Mouse (Mus musculus) T-cell, adult 2 months (primary cell): ENCODE results near the gene Nf1.

Source experiments
- DNase-seq: peaks from one replicate; pipeline ENCODE4 v3.0.0; 2022; ENCODE audit warnings: low spot score

The Nf1 gene

DNA sequence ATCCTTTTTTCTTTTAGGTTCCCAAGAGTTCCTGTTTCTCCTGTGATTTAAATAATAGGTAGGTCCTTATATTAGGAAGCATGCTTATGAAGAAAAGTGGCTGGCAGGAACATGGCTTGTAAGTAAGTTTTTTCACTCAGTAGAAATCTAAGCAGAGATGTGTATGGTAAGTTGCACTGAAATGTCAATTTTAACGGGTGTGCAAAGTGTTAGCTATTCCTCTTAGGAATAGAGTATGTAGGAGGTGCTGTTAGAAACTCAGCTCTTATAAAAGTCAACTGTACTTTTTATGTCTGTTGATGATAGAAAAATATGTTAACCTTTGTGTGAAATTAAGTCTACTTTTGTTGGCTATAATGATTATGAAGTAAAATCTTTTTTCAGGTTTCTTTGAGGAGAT lies 128.6 kb downstream of the Nf1 start:
- DNase-seq, result no peak

DNA sequence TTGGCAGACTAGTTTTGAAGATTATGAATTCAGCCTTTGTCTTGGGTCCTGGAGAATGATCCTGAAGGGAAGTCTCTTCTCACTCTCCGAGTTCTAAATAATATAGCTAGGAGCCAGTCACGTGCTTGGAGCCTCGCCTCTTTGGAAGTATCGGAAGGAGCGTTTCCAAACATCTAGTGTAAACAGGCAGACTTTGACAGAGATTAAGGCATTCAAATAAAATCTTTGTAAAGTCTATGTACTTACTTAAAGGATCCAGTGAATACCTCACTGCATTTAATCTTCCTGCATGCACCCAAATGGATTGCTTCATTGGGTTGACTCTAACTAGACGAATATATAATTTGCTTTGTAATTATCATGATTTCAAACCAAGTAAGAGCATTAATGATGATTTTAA lies 143.9 kb downstream of the Nf1 start:
- no peak for DNase-seq

DNA sequence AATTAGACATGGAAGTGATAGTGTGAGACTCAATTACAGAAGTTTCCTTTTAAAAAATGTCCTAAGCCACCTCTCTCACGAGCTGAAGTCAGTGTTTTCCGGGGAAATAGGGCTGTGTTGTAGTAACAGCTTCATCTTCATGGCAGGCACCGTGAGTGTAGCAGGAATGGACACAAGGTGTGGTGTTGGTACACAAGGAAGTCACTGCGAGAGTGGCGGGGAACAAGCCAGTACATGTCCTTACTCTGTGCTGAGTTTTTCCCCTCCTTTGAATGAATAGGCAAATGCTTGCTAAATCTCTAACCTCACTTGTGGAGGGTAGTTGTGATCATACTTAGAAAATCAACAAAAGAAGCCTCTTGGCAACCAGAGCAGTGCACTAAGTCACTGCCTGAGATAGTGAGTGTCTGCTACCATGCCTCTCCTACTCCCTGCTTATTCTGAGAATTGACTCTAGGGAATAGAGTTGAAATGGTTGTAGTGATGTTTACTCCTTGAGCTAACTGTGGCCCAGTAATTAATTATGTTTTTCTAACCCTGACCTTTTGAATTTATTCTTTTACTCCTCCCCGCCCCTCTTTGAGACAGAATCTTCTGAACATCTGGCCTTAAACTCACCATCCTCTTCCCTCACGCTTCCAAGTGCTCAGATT lies 144.5 kb downstream of the Nf1 start:
- no peak for DNase-seq

DNA sequence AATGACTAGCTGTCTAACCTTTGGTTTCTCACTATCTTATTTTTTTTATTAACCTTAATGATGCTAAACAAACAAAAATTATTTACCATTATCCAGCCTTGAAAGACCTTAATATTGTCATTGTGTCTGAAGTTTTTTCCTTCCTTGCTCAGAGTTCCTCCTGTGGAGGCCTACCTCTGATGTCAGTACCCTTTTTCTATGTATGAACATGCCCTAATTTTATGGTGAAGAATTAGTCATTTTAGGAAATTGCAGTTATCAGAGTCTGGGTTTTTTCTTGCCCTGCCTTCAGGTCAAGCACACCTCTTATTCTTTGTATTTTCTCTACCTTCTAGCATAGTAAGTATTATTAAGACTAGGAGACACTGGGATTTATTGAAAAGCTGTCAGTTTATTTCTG lies 145.2 kb downstream of the Nf1 start:
- no peak for DNase-seq

DNA sequence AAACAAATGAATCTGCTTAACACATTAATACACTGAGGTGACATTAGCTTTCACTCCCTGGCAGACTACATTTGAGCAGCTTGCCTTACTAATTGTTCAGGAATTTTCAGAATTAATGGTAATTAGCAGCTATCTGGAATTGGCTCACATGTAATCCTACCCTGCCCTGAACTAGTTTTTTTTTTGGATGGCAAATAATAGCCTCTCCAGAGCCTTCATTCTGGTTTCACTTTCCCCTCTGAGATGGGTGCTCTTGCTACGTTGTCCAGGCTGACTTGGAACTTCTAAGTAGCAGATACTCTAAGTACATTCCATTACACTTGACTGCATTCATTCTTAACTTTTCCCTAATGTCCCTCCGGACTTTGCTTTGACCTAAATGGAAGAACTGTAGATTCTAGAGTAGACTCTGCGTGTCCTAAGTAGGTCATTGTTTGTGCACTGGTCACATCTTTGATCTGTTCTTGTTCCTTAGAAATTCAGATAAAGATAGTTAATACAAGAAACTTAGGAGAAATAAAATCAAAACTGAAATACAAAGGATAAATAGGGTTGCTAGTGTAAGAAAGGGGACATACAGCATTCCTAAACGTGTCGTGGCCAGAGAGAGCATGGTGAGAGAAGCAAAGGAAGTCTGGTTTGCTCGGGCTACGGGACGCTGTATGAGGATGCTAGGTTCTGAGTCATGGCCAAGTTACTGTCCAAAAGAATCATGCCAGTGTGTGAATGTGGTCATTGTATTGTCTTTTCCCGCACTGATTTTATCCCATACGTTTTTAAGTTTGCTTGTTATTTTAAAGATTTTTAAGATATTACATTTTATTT lies 155.7 kb downstream of the Nf1 start:
- no peak for DNase-seq

DNA sequence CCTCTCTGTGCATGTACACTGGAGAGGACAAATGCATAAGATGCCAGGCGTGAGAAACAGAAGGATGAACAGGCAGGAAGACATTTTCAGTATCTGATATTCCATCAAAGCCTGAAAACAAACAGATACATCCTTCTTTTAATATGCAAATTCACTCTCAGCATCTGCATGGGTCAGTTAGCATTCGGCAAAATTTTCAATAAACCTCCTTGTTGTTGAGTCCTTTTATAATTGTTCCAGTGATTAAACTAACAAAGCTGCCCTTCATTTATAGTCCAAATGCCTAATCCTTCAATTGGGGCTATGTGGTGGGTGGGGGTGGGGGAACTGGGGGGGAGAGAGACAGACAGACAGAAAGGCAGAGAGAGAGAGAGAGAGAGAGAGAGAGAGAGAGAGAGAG lies 163.4 kb downstream of the Nf1 start:
- DNase-seq, result no peak

DNA sequence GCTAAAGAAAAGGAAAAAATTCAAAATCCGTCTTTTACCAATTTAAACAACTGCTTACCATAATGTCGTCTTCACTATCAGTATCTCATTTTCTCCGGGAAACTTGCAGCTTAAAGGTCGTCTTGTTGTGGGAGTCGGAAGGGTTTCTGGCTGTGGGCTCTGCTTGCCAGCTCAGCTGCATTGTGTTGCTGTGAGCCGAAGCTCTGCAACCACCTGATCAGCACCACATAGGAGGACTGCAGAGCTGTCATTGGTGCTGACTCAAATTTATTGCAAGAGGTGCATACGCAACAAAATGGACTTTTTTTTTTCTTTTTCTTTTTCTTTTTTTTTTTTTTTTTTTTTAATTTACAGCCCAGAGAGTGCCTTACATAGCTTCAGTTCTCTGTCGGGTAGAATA lies 164.4 kb downstream of the Nf1 start, which contains the start of gene Omg:
Omg (minus strand) TSS at position 240 of the 400 bp plus-strand sequence.
- no peak for DNase-seq

DNA sequence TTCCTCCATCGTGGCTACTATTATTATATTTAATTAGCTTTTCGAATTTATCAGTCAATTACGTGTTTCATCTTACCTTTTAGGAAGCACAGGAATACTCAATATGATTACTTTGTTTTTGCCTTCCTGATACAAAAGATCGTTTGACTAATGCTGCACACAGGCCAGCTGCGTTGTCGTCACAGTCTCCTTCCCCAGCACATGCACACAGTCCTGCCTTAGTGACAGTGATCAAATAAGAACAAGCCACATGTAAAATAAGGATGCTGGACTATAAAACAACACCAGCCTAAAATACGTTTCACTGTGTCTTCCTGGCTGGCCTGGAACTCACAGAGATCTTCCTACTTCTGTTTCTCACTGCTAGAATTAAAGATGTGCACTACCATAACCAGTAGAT lies 165.0 kb downstream of the Nf1 start:
- no peak for DNase-seq

DNA sequence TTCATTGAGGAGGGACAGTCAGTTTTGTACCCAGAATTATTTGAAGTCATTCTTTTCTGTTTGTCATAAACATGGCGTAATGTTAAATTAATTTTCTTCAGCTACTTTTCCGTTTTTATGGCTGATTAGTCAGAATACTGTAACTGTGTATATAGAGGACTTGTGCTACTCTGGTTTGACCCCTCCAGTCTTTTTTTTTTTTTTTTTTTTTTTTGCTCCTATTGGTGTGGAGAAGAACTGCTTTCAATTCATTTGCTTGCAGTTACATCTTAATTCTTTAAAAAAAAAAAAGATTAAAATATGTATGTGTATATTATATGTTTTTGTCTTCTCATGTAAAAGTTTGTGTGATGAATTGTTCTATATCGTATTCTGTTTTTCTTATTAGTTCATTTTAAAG lies 172.5 kb downstream of the Nf1 start:
- DNase-seq, result no peak

DNA sequence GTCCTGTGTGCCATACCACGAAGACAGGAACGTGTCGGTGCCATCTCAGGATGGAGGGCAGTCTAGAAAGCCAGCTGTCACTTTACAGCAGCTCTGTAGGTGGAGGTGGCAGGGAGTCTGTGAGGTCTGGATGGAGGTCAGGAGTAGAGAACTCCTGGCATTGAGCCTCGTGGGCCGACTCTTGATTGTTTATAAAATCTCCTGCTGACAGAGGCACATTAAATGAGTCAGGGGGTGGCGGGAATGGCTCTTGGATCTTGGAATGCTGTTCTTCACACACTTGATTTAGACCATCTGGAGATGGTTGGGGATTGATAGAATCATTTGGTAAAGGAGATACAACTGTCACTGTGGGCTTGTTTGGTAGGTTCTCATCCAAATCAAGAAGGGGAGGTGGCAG lies 175.8 kb downstream of the Nf1 start:
- no peak for DNase-seq

DNA sequence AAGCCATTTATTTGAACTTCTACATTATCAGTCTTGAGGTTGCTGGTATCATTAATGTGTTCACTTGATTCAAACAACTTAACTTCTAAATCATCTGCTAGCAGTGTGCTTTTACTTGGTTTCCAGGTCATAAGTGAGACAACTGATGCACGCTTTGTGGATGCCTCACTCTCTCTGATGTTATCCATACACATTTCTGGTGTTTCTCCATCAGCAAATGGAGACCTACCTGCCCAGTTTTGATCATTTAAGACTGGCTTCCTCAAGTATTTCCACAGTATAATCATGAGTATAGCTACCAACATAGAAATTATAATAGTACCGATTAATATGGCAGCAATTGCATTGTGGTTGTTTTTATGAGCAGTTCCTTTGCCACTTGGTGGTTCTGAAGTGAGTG lies 176.3 kb downstream of the Nf1 start:
- DNase-seq, result no peak

DNA sequence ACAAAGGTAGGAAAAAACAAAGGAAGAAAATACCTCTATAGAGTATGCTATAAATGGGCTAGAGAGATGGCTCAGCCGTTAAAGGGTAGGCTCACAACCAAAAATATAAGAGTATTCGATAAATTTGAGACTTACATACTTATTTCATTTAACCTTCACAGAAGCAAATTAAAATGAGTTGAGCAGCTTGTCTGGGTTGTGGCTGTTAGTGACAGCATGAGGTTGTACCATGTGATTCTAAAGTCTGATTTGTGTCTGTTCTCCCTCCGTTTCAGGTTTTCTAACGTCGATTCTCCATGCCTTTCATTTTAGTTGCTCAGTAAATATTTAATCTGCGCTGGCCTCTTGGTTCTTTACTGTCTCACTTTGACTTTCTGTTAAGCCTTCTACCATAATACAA lies 179.8 kb downstream of the Nf1 start:
- DNase-seq, result no peak

DNA sequence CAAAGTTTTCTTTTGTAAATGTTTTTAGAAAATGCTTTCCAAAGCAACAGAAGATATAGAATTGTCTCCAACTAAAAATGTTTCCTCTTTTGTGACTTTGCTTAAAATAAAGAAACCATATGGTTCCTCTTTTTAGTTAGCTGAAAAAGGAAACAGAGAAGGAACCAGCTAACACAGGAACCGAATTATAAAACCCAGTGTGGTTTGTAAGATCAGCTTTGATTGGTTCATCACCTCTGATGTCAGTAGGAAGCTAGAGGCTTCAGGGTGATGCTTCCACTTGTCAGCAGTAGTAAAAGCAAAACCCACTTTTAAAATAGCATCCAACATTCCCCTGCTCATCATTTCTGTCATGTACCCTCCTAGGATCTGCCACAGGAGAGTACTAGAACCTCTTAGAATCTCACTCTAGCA lies 180.4 kb downstream of the Nf1 start:
- peak; percentile 74 for DNase-seq

DNA sequence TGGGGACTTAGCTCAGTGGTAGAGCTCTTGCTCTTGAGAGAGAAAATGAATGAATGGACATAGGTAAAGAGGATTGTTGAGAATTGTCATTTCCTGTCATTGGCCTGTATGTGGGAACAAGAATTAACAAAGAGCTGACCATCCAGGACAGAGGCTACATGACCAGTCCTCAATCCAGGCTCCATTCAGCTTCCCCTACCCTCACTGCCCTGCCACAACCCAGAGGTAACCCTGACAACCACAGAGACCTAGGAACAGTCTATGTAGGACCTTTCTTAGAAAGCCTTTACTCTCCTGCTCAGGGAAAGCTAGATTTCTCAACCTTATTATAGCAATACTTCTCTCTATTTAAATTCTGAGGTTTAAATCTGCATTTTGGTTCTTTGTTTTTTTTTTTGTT lies 181.3 kb downstream of the Nf1 start:
- no peak for DNase-seq

DNA sequence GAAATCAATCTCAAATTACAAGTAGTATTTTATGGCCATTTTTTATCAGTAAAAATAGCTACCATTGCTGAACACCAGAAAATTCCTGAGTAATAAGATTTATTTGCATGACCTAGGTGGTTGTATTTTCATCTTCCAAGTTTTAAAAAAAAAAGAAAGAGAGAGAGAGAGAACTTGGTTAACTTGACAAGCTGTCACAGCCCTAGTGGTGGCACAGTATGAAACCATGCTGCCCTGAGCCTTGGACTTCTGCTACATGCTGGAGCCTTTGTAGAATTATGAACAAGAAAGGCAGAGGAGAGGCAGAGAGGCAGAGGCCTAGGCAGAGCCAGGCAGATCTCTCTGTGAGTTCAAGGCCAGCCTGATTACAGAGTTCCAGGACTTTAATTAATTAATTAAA lies 182.4 kb downstream of the Nf1 start:
- DNase-seq, result peak; percentile 53

DNA sequence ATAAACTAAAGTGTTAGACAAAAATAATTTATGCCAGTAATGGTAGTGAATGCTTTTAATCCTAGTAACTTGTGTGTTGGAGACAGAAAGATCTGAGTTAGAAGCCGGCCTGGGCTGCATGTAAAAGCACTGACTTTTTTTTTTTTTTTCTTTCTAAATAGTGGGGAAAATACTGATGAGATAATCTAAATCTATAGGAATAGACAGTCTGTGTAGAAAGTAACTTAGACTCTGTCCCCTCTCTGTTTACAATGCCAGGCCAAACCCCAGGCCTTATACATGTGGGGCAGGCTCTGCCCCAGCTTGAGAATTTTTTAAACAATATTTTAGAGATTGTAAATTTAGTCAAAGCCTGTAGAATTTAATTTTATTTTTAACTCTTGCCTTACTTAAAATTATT lies 183.5 kb downstream of the Nf1 start:
- no peak for DNase-seq

DNA sequence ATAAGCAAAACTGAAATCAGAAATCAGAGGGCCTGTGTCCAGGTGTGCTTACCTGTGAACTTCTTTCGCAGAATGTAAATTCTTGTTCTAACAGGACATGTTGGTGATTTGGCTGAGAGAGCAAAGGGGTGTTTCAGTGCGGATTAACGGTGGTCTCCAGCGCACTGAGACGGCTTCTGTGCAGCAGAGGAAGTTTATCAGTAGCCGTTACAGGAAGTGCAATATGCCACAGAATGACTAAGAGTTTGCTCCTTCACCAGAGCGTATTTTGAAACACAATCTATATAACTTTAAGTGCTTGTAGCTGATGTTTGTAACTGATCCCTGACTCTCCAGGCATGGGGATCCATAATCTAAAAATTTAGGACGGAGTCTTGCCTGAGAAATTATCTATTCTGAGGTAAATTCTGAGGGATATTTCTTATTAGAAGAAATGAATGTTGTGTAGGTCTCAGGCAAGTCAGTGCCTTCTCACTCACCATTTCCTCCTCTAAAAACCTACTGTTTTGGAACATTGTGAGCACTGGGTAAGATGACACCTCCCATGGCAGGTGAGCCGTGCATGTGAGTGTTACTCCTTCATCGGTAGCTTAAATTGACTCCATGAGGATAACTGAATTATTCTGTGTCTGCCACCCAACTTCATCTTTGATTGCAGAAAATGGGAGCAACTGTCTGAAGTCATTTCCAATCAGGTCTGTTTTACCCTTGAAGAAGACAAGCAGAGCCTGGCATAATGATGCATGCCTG lies 184.2 kb downstream of the Nf1 start, which contains the start of gene Evi2b:
Evi2b (minus strand) TSS at position 203 of the 750 bp plus-strand sequence.
- DNase-seq, result peak; percentile 53

DNA sequence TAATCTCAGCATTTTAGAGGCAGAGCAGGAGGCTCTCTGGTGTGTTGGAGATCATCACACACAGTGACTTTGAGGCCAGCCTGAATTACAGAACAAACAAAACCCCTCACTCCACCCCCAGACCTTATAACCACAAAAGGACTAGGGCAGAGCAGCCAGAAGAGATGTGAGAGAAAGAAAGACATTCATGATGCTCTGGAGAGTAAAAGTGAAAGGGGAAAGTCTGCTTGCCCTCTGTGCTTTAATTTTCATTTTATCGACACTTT lies 184.8 kb downstream of the Nf1 start:
- DNase-seq, result peak; percentile 39

DNA sequence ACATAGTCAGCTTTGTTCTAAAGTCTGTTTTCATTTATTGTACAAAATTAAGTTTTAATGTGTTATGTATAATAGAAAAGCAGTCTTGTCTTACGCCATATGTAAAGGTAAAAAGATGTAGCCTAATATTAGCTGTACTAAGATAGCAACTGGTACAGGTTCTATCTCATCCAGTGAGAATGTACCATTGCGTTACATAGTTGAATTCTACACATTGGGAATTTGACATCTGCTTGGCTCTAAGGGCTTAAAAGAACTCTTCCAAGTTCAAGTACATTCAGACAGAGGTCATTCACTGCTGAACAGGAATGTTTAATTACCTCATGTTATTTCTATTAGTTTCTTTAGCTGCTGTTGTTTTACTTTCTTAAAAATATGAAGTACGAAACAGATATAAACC lies 187.1 kb downstream of the Nf1 start:
- DNase-seq, result no peak

DNA sequence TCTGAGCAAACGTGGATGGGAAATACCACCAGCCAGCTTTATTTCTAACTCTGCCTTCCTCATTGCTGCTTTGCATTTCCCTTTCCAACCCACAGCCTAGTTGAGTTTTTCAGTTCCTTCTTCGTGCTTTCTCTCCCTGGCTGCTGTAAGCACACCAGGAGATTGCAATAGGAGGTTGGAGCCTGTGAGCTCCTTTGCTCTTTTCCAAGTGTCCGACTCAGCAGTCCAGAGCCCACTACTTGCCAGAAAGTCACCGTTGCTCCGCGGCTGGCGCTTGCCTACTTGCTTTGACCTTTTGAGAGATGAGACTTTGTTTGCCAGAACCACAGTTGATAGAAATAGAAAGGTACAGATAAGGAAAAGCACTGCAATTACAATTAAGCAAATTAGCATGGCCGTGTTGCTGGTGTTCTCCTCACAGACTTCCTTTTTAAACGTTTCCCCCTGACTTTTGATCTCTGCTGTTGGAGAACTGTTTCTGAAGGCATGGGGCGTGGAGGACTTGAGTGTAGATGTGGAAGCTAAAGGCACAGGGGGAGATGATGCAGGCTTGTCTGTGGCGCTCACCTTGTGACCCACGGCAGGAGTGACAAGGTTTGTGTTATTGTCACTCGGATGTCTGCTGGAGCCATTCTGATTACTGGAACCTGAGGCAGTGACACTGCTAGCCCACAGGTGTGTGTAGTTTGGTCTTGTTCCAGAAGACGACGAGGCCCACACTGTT lies 187.7 kb downstream of the Nf1 start:
- DNase-seq, result peak; percentile 52

DNA sequence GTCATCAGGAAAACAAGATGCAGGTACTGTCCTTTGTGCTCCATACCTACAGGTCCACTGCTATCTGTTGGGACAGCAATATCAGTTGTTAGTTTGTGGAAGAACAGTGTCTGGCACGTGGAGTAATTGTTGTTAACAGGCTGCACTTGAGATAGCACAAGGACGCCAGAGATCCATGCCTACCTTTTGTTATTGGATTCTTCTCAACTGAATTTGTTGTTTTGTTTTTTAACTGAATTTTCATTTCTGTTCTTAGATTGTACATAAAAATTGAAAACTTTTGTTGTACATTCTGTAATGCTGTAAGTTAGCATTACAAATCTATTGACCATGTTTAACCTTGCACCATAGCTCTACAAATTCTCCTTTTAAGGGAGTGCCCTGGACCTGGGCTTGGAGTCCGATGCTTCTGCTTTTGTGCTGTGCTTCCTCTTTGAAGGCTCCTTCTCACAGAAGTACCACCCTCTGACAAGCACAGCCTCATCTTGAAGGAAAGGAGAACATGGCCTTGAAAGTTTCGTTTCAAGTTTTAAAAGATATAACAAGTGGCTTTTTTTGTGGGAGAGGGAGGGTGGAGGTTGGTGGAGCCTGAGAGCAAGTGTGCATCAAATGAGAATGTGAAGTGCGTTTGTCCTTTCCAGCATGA lies 188.4 kb downstream of the Nf1 start:
- peak; percentile 40 for DNase-seq

DNA sequence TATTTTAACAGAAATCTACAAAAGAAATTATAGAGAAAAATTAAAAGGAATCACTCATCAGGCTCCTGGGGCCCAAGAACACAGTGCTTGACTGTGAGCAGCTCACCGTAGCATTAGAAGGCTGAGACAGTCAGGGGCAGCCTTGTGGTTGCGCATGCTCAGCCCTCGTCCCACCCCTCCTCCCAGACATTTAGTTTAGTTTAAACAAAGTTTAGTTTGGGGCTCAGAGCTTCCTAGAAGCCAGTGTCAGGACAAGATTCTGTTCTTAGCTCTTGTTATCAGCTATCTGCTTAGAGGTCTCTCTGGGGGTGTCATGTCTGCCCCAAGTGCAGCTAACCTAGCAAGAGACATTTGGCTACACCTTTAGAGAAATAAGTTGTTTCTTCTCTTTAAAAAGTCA lies 189.1 kb downstream of the Nf1 start:
- peak; percentile 12 for DNase-seq
